Mouse (Mus musculus): ENCODE measurements around the gene Cnn3. TPM values are rescaled to one million over a fixed set of nuclear protein-coding genes. Genes with fewer than 3 reads are reported as not detected.
A peak's percentile ranks its signal among the peaks of the same experiment; 100 is the strongest.

Cnn3 gene
- total RNA-seq, 2 experiments from 2014 or later = 100.0 to 108 TPM

DNA sequence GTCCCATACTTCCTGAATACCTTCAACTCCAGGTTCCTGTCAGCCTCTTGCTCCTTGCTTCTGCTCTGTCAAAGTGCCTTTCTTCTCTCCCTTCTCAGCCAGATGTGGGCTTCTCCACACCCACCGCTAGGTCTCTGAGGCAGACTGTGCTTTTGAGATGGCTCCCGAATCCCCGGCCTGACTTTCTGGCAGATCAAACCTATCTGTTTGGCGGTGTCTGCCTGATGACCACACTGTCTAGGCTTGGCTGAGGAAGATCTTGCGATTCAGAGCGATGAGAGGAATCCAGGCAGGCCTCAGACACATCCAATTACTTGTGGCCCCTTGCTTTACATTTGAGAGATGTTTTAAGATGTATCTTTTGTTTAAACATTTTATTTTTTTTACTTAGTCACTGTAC, 24.2 kb upstream of the Cnn3 start:
- no peak for TF ChIP-seq CTCF (conservative IDR thresholded peaks at IDR 0.05)
- no peak overlapping the region for H3K4me3 ChIP-seq
- H3K27ac ChIP-seq = no peak overlapping the region
- no peak for DNase-seq (ENCODE audit: low spot score in 2 of 2)

DNA sequence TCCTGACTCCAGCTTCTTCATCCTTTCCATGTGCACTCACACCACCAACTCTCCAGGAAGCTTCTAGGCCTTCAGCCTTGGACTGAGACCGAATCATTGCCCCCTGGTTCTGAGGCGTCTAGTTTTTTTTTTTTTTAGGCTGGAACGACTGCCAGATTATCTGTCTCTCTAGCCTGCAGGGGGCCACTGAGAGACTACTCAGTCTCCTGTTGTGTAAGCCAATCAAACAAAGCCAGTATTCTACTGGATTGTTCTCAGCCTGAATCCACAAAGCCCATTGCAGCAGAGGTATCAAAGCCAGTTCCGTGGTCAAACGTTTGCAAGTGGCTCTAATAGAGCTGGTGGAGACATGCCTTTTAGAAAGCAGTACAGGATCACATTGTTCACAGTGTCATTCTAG, 22.8 kb upstream of the Cnn3 start:
- no peak for DNase-seq (ENCODE audit: low spot score in 2 of 2)
- no peak overlapping the region for H3K27ac ChIP-seq
- H3K4me3 ChIP-seq = no peak overlapping the region
- TF ChIP-seq CTCF (conservative IDR thresholded peaks at IDR 0.05) = no peak; the same call in 1 of the 2 replicates

DNA sequence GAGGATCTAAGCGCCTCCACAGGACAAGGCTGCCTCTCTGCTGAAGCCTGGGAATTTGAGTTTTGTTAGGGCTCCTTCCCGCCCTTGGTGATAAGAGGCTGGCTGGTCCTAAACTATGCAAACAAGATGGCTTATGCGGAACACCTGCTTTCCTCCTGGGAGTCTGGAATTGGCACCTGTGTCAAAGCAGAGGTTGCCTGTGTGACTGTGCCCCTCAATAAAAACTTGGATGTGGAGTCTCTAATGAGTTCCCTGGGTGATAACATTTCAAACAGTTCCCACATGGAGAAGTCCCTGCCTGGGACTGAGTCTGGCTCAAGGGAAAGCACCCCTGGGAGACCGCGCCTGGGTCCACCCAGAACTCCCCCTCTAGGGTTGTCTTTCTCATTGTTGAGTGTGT, 21.2 kb upstream of the Cnn3 start:
- DNase-seq (ENCODE audit: low spot score in 2 of 2) = no peak

DNA sequence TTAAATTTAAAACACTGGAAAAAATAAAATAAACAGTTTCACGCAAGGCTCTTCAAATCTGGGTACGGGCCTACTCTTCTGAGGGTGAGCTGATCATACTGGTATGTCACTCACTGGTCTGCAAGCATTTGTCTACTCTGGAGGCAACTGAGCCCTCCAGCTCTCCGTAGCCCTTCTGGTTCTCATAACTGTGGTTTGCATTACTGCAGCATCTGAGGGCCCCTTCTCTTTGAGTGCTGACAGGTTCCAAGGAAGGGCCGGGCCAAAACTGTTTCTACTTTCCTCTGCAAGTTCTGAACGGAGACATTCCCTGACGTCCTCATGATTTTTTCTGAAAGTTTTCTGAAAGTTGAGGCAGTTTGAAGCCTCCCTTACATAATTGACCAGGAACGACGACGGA, 18.9 kb upstream of the Cnn3 start:
- H3K4me3 ChIP-seq = no peak overlapping the region
- no peak for DNase-seq (ENCODE audit: low spot score in 2 of 2)
- TF ChIP-seq CTCF (conservative IDR thresholded peaks at IDR 0.05) = no peak
- no peak overlapping the region for H3K27ac ChIP-seq

More for the DNA sequence above, 21.2 kb upstream of the Cnn3 start:
- Histone ChIP-seq H3K27ac (no peak overlapping the region), H3K4me3 (no peak overlapping the region)
- no peak for TF ChIP-seq CTCF (conservative IDR thresholded peaks at IDR 0.05)

DNA sequence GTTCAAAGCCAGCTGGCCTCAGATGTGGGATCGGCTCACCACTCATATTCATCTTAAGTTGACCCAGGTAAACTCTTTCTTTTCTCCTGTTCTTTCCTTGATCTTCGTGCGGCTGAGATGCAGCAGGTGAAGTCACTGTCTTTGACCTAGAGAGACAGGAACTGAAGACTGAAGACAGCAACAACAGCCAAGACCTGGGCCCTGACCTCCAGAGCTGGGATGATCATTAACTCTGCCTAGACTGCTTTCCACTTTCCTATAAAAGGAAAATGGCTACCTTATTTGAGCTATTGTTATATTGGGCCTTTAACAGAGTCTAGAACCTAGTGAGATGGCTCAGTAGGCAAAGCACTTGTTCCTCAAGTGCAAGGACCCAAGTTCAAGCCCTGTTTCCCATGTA, 17.9 kb upstream of the Cnn3 start:
- no peak for TF ChIP-seq CTCF (conservative IDR thresholded peaks at IDR 0.05)

DNA sequence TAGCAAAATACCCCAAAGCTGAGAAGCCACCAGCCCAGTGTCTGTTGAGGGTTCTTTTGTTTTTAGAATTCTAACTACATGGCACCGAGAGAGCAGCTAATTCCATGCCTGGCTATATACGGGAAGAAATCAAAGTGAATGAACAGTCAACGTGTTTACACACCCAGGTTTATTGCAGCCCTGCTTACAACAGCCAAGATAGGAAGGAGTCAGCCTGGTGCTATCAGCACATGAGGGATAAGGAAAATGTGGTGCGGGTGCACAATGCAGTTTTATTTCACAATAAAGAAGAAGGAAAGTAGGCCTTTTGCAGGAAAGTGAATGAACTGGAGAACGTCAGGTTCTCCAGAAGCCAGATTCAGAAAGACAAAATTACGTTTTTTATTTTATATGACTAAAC, 14.8 kb upstream of the Cnn3 start:
- no peak overlapping the region for H3K4me3 ChIP-seq
- no peak for TF ChIP-seq CTCF (conservative IDR thresholded peaks at IDR 0.05)
- DNase-seq (ENCODE audit: low spot score in 2 of 2) = no peak
- H3K27ac ChIP-seq = no peak overlapping the region

More for the DNA sequence above, 17.9 kb upstream of the Cnn3 start:
- DNase-seq (ENCODE audit: low spot score in 2 of 2) = no peak
- Histone ChIP-seq H3K27ac (no peak overlapping the region), H3K4me3 (no peak overlapping the region)

DNA sequence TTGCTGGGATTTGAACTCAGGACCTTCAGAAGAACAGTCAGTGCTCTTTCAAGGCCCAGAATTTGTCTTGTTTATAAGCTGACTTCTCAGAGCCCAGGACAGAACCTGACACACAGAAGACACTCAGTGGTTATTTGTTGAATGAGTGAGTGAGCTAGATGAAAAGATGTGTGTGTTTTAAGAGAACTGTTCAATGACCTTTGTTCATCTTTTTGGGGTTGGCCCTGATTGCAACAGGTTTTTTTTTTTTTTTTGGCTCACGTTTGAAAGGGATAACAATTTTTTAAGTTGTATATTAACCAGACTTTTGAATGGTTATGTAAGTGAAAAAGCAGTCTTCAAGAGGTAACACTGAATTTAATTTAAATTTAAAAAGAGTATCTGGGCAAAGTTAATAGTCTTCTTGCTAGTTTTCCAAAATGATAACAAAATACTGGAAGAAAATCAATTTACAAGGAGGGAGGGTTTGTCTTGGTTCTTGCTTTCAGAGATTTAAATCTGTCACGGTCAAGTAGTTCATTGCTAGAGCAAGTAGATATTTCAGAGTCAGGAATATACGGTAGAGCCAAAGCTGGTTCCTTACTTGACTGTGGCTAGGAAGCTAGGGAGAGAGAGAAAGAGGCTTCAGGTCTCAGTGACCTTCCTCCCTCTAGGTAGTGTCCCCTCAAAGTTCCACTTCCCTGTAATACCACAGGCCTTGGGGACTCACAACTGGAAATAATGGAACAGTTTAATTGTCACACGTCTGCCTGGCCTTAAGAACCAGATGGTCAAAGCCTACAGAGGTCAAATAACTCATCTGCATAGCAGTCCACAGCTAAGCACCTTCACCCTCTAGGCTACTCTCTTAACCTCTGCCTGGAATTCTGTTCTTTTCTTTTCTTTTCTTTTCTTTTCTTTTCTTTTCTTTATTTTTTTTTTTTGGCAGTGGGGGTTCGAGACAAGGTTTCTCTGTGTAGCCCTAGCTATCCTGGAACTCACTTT, 9.8 kb upstream of the Cnn3 start:
- no peak overlapping the region for H3K4me3 ChIP-seq
- H3K27ac ChIP-seq = no peak overlapping the region
- no peak for DNase-seq (ENCODE audit: low spot score in 2 of 2)
- no peak for TF ChIP-seq CTCF (conservative IDR thresholded peaks at IDR 0.05)

DNA sequence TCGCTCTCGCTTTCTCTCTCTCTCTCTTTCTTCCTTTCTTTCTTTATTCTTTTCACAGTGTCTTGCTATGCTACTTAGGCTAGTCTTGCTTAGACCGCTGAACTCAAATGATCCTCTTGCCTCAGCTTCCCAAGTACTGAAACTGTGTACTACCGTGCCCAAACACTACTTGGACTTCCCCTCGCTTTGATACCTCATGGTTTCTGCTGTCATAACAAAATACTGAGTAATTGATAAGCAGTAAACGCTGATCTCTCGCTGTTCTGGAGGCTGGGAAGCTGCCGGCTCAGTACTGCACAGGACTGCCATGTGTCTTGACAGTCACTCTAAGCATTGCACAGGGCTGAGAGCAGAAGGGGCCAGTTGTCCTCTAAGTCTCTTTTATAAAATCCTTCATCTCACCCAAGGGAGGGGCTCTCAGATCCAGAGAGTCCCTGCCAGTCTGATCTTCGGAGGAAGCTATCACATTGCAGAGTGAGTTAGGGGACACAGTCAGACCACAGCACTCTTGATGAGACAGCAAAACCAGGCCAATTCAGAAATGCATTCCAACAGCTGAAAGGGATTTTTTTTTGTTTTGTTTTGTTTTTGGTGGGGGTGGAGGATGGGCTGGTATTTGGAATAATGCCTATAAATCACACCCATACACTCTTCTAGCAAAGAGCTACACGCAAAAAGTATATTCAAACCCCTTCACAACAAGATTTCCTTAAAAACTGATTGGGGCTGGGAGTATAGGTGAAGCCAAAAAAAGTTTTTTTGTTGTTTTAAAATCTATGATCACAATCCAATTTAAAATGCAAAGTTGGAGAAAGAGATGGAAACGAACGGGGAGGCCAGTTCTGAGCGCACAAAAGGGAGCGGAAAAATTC, 8.7 kb upstream of the Cnn3 start:
- no peak for TF ChIP-seq CTCF (conservative IDR thresholded peaks at IDR 0.05)
- DNase-seq (ENCODE audit: low spot score in 2 of 2) = no peak
- no peak overlapping the region for H3K27ac ChIP-seq
- H3K4me3 ChIP-seq = no peak overlapping the region

DNA sequence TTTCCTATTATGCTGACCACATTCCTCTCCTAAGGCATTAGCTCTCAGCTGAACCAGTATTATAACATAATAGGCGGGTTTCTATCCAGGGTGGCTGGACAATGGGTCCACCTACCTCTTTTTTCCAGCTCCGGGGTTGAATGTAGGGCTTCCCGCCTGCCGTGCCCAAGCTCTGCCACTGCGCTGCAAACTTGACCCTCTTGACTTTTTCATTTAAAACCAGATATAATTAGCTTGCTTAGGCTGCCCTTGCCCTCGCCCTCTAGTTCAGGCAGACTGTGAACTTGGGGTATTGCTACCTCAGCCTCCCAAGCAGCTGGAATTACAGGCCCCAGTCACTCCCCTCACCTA, 8.1 kb upstream of the Cnn3 start:
- H3K4me3 ChIP-seq = no peak overlapping the region
- H3K27ac ChIP-seq = no peak overlapping the region
- no peak for DNase-seq (ENCODE audit: low spot score in 2 of 2)
- TF ChIP-seq CTCF (conservative IDR thresholded peaks at IDR 0.05) = no peak

DNA sequence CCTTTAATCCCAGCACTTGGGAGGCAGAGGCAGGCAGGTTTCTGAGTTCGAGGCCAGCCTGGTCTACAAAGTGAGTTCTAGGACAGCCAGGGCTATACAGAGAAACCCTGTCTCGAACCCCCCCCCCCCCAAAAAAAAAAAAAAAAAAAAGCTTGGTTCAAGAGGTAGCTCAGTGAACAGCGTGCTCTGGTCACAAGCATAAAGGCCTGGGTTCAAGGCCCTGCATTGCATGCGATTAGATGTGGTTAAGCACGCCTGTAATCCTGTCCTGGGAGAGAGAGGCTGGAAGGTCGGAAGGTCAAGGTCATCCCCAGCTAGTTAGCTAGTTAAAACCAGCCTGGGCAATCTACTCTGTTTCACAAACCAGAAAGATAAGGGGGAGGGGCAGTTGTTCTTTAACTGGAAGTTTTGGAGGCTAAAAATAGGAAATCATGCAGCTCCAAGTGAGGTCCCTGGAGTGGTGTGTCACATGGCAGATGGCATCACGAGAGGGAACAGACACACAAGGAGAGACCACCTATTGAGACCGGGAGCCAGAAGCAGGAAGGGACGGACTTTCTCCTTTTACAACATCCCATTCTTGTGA, 7.4 kb upstream of the Cnn3 start:
- H3K4me3 ChIP-seq = no peak overlapping the region
- no peak for TF ChIP-seq CTCF (conservative IDR thresholded peaks at IDR 0.05)
- DNase-seq (ENCODE audit: low spot score in 2 of 2) = no peak
- no peak overlapping the region for H3K27ac ChIP-seq

DNA sequence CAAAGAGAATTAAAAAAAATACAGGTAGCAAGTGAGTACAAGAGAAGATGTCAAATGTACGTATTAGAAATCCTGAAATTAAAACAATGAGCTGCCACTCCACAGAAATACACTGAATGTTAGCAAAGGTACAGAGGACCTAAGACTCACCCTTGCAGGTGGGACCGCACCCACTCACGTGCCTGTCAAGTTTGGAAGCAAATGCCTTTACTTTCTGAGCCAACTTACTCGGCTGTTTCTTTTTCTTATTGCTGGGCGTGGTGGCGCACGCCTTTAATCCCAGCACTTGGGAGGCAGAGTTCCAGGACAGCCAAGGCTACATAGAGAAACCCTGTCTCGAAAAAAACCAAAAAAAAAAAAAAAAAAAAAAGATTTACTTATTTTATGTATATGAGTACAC, 3.9 kb upstream of the Cnn3 start:
- no peak overlapping the region for H3K4me3 ChIP-seq
- H3K27ac ChIP-seq = no peak overlapping the region
- DNase-seq (ENCODE audit: low spot score in 2 of 2) = no peak
- TF ChIP-seq CTCF (conservative IDR thresholded peaks at IDR 0.05) = no peak

DNA sequence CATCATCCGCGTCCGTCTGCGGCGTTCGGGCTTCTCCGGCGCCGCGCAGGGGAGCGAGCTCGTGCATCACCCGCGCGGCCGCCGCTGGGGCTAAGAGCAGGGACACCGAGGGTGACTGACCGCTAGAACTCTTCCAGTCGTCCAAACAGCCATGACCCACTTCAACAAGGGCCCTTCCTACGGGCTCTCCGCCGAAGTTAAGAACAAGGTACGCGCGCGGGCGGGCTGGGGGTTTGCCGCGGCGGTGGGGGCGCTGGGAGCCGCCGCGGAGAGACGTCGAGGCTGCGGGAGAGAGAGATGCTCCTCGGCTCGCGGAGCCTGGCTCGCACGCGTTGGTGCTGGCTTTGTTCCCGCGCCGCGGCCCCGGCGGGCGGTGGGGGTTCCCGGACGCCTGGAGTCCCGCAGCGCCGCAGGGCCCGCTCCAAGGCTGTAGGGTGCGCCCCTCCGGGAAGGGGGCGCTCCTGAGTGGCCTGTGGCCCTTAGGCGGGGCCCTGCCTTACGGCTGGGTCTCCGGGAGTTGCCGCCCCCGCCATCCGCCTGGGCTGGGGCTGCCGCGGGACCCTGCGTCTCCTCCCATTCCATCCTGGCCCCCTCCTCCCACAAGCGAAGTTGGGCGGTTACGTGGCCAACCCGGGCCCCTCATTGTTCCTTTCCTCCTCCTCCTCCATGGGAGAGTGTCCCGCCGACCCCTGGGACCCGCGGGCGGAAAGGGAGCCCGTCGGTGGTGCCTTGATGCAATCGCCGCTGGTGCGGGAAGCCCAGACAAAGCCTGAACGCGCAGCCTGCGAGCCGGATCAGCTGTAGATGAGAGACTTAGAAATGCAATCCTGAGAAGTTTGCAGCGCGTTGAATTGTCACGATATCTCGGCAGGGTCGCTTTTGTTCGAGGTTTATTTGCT, 573 bp downstream of the Cnn3 start:
- peak; percentile 63 to 70 for DNase-seq (ENCODE audit: low spot score in 2 of 2)
- peak; percentile 83 for TF ChIP-seq CTCF (conservative IDR thresholded peaks at IDR 0.05)
- peak overlapping the region; percentile 96 for H3K27ac ChIP-seq
- H3K4me3 ChIP-seq = peak overlapping the region; percentile 85
